Mouse (Mus musculus) stomach, postnatal 0 days (tissue): ENCODE measurements at regions not wholly inside any gene's neighbourhood (a gene's known extent, or its start where the extent isn't known, plus 50 kb on each side); places are given as distances from the start of the nearest gene placed in this dataset.

Experiments
- ATAC-seq: fragments of 200-750 bp; cut with Nextera tagmentation; 2 replicates; pipeline ENCODE4 v1.8.0; 2017; ENCODE audit not compliant: low FRiP score, low TSS enrichment
- DNase-seq: peaks from one replicate; pipeline ENCODE4 v3.0.0-alpha.2; 2016; ENCODE audit warnings: low spot score
- H3K27ac ChIP-seq: fragments of 300-500 bp; sonication (generic); replicated peaks from 2 replicates; pipeline ENCODE4 v1.5.1; 2014; ENCODE audit warnings: mild to moderate bottlenecking, control low read depth
- H3K27me3 ChIP-seq: fragments of 300-500 bp; sonication (generic); 2 replicates; pipeline ENCODE4 v1.6.1; 2014; ENCODE audit warnings: low read length; ENCODE audit not compliant: control insufficient read depth, insufficient read depth
- H3K36me3 ChIP-seq: fragments of 300-500 bp; sonication (generic); 2 replicates; pipeline ENCODE4 v1.6.1; 2014; ENCODE audit warnings: low read length, mixed read lengths; ENCODE audit not compliant: control insufficient read depth, insufficient read depth
- H3K4me1 ChIP-seq: fragments of 300-500 bp; sonication (generic); replicated peaks from 2 replicates; pipeline ENCODE4 v1.6.1; 2014; ENCODE audit warnings: antibody characterized with exemption; ENCODE audit not compliant: control insufficient read depth, insufficient read depth
- H3K4me2 ChIP-seq: fragments of 300-500 bp; sonication (generic); replicated peaks from 2 replicates; pipeline ENCODE4 v1.6.1; 2014; ENCODE audit warnings: low read depth, mild to moderate bottlenecking, control low read depth, moderate library complexity
- H3K4me3 ChIP-seq: fragments of 300-500 bp; sonication (generic); 2 replicates; pipeline ENCODE4 v1.5.1; 2014; ENCODE audit warnings: low read depth, low read length, control low read depth
- H3K9ac ChIP-seq: fragments of 300-500 bp; sonication (generic); 2 replicates; pipeline ENCODE4 v1.6.1; 2014; ENCODE audit warnings: mild to moderate bottlenecking, low read length, control low read depth, mixed read lengths
- H3K9me3 ChIP-seq: fragments of 300-500 bp; sonication (generic); 2 replicates; pipeline ENCODE4 v1.6.1; 2016; ENCODE audit warnings: low read length; ENCODE audit not compliant: control insufficient read depth
- CTCF ChIP-seq: IDR thresholded peaks from 2 replicates; pipeline ENCODE4 v1.5.1; 2016; ENCODE audit warnings: antibody characterized with exemption, low read depth, mild to moderate bottlenecking, moderate library complexity
- EP300 ChIP-seq: optimal IDR thresholded peaks from 2 replicates; pipeline ENCODE3; 2016; ENCODE audit warnings: antibody characterized with exemption
- WGBS: fragments of 180-500 bp; shearing (Covaris S2); extraction: QIAGEN DNeasy Blood & Tissue Kit; methylation state at CpG from one replicate; pipeline ENCODE4 v1.1.7; 2014; 5-methylcytosine and 5-hydroxymethylcytosine counted together

- WGBS: 27% methylated on average over 2 of the region's 2 CpGs
- H3K4me3 ChIP-seq: no peak overlapping the region
- DNase-seq (no peak), ATAC-seq (no peak)
- no peaks in the 10 kb centered on the region for H3K27me3 ChIP-seq
- H3K4me1 ChIP-seq: no peaks in the 10 kb centered on the region
- no peaks in the 10 kb centered on the region for H3K36me3 ChIP-seq
- no peak overlapping the region for H3K4me2 ChIP-seq
- H3K9ac ChIP-seq: no peak overlapping the region
- no peak overlapping the region for H3K27ac ChIP-seq
- no peaks in the 10 kb centered on the region for H3K9me3 ChIP-seq
- TF ChIP-seq CTCF (no peak), EP300 (no peak)
Observed at GRCm38 (mm10) chrX:142623882-142624281, 57.3 kb upstream of the Tmem164 start.
